Mouse (Mus musculus) heart, embryonic 16.5 days (tissue): ENCODE results near the gene Ctu1. TPM values are rescaled to one million over a fixed set of nuclear protein-coding genes. Genes with fewer than 3 reads are reported as not detected.

Experiments
- ATAC-seq: fragments of 200-750 bp; cut with Nextera tagmentation; replicated peaks from 2 replicates; pipeline ENCODE4 v1.8.0; 2017; ENCODE audit warnings: moderate number of reproducible peaks; ENCODE audit not compliant: insufficient read depth, low FRiP score; ENCODE audit errors: extremely low read depth
- H3K27ac ChIP-seq: fragments of 300-500 bp; sonication (generic); 2 replicates; pipeline ENCODE4 v1.5.1; 2014; ENCODE audit warnings: mild to moderate bottlenecking, low read length, control low read depth, moderate library complexity
- H3K27me3 ChIP-seq: fragments of 300-500 bp; sonication (generic); 2 replicates; pipeline ENCODE4 v1.6.1; 2014; ENCODE audit warnings: low read length, mixed read lengths; ENCODE audit not compliant: control insufficient read depth, insufficient read depth
- H3K36me3 ChIP-seq: fragments of 300-500 bp; sonication (generic); 2 replicates; pipeline ENCODE4 v1.6.1; 2014; ENCODE audit not compliant: control insufficient read depth, insufficient read depth
- H3K4me1 ChIP-seq: fragments of 300-500 bp; sonication (generic); 2 replicates; pipeline ENCODE4 v1.6.1; 2014; ENCODE audit warnings: low read length, mixed read lengths; ENCODE audit not compliant: control insufficient read depth, insufficient read depth
- H3K4me2 ChIP-seq: fragments of 300-500 bp; sonication (generic); 2 replicates; pipeline ENCODE4 v1.6.1; 2014; ENCODE audit warnings: low read depth, mild to moderate bottlenecking, control low read depth, low read length
- H3K4me3 ChIP-seq: fragments of 300-500 bp; sonication (generic); 2 replicates; pipeline ENCODE4 v1.5.1; 2014; ENCODE audit warnings: mild to moderate bottlenecking, control low read depth, low read length
- H3K9ac ChIP-seq: fragments of 300-500 bp; sonication (generic); 2 replicates; pipeline ENCODE4 v1.6.1; 2014; ENCODE audit warnings: low read length, control low read depth
- H3K9me3 ChIP-seq: fragments of 300-500 bp; sonication (generic); replicated peaks from 2 replicates; pipeline ENCODE4 v1.6.1; 2016; ENCODE audit warnings: low read length; ENCODE audit not compliant: control insufficient read depth
- WGBS: fragments of 180-500 bp; shearing (Covaris S2); extraction: QIAGEN DNeasy Blood & Tissue Kit; methylation state at CpG from one replicate; pipeline ENCODE4 v1.1.7; 2014; 5-methylcytosine and 5-hydroxymethylcytosine counted together
- polyA plus RNA-seq: library from polyadenylated mRNA; unstranded; fragments of >200 nt; fragmentation: Nextera tagmentation; extraction: Ambion mirVana; gene quantifications from 2 replicates; pipeline ENCODE4 v1.2.1, GENCODE M21; 2015

Ctu1 gene
- polyA plus RNA-seq, 1 experiment from 2014 or later, result 7.6 TPM

DNA sequence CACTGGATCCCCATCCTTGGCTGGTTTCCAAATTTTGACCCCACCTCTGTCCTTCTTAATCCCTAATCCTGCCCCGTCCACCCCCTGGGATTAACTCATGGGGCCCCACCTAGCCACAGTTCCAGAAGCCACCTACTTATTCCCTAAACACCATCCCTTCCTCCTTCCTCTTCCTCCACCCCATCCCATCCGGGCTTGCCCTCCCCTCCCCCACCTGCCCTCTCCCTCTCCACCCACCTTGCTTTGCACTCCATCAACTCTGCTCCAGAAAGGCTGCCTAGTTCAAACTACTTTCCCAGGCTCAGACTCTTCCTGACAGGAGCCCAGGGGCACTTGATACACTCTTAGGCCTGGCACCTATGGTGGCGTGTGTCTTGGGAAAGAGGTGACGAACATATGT, 40.5 kb downstream of the Ctu1 start, which contains the start of gene Klk13:
TSS of gene Klk13 (plus strand) at position 301 of the 400 bp plus-strand sequence.
- Histone ChIP-seq H3K36me3 (no peaks in the 10 kb centered on the region), H3K9ac (no peak within 1 kb of the TSS), H3K4me1 (0 out of 2 replicates have a peak, but pooled peaks cover 3% of the 10 kb centered on the region), H3K9me3 (no peaks in the 10 kb centered on the region), H3K27ac (no peak within 1 kb of the TSS), H3K4me3 (no peak within 1 kb of the TSS; the same call in 1 of the 2 replicates), H3K4me2 (no peak within 1 kb of the TSS; the same call in 1 of the 2 replicates), H3K27me3 (peaks cover 5% of the 10 kb centered on the region)
- ATAC-seq, result no peak
- WGBS, result 63% methylated on average over 4 of the region's 4 CpGs

DNA sequence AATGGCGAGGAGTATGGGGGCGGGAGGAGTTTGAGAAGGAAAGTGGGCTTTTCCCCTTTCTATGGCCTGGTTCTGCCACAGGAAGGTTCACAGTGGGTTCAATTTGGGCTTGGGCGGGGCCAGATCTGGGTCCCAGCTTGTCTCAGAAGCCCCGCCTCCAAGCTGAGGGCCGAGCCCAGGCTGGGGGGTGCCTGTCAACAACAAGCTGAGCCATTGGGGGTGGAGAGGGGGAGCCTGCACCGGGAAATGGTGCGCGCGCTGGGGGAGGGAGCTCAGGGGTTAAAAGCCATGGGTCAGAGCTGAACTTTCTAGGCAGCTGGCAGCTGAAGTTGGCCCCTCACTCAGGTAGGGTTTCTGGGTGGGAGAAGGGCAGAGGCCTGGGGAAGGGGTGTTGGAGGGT, 41.1 kb downstream of the Ctu1 start:
- Histone ChIP-seq H3K27me3 (peaks cover 5% of the 10 kb centered on the region), H3K9ac (no peak overlapping the region), H3K9me3 (no peaks in the 10 kb centered on the region), H3K4me3 (no peak overlapping the region; the same call in 1 of the 2 replicates), H3K36me3 (no peaks in the 10 kb centered on the region), H3K27ac (no peak overlapping the region), H3K4me1 (0 out of 2 replicates have a peak, but pooled peaks cover 3% of the 10 kb centered on the region), H3K4me2 (no peak overlapping the region; the same call in 1 of the 2 replicates)
- no peak for ATAC-seq
- WGBS, result 8% methylated on average over 9 of the region's 9 CpGs

DNA sequence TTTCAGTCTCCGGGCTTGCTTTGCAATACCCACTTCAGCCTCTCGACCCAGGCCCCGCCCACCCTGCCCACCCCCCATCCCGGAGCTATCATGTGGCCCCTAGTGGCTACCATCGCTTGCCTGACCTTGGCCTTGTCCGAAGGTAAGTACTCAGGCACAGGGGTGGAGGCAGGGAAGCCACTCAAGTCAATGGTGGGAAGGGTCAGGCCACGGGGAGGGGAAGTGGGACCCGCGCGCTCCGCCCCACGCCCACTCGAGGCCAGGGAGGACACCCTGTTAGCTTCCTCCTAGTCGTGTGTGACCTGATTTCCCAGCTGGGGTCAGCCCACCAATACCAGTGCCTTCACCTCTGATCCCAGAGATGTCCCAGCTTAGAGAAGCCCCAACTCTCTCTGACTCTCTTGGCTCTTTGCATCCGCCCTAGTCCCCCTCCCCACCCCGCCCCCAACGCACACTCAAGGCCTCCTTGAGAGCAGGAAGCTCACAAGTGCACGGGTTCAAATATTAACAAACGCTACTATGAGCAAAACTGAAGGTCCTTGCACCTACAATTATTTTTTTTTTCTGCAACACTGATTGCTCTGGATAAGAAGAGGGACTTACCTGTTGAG, 42.0 kb downstream of the Ctu1 start:
- no peak overlapping the region for H3K4me2 ChIP-seq
- 10% methylated on average over 18 of the region's 19 CpGs for WGBS
- no peaks in the 10 kb centered on the region for H3K9me3 ChIP-seq
- ATAC-seq, result no peak
- no peak overlapping the region for H3K4me3 ChIP-seq
- H3K4me1 ChIP-seq, result 0 out of 2 replicates have a peak, but pooled peaks cover 3% of the 10 kb centered on the region
- H3K27me3 ChIP-seq, result peaks cover 5% of the 10 kb centered on the region
- no peak overlapping the region for H3K9ac ChIP-seq
- H3K27ac ChIP-seq, result no peak overlapping the region
- no peaks in the 10 kb centered on the region for H3K36me3 ChIP-seq

Other genes starting within 250 kb of the Ctu1 start
- gene Lim2, start 244.3 kb upstream of the Ctu1 start, polyA plus RNA-seq, result not detected in 2 replicates
- 11.6 and 20.9 TPM in 2 replicates for gene Nkg7, start 234.9 kb upstream of the Ctu1 start, polyA plus RNA-seq
- gene Cldnd2, start 231.2 kb upstream of the Ctu1 start, polyA plus RNA-seq, result not detected in 2 replicates
- gene Etfb, start 227.9 kb upstream of the Ctu1 start, polyA plus RNA-seq, result 803 and 831 TPM in 2 replicates
- 0.18 and 0.97 TPM in 2 replicates for gene Gm45233, start 227.9 kb upstream of the Ctu1 start, polyA plus RNA-seq
- gene Vsig10l, start 208.9 kb upstream of the Ctu1 start, polyA plus RNA-seq, result 3.4 and 4.2 TPM in 2 replicates
- 0.06 TPM in 1 of 2 replicates, not detected in the other for gene Iglon5, start 181.9 kb upstream of the Ctu1 start, polyA plus RNA-seq
- not detected in 2 replicates for gene 4931406B18Rik, start 166.1 kb upstream of the Ctu1 start, polyA plus RNA-seq
- 0.51 and 0.85 TPM in 2 replicates for gene Cd33, start 127.6 kb upstream of the Ctu1 start, polyA plus RNA-seq
- 1.3 and 2.0 TPM in 2 replicates for gene Zfp658, start 109.8 kb upstream of the Ctu1 start, polyA plus RNA-seq
- 7.4 TPM in 2 replicates for gene Zfp719, start 92.4 kb upstream of the Ctu1 start, polyA plus RNA-seq
- not detected in 2 replicates for gene Zfp819, start 64.8 kb upstream of the Ctu1 start, polyA plus RNA-seq
- gene Ceacam18, start 37.3 kb upstream of the Ctu1 start, polyA plus RNA-seq, result 0.09 TPM in 1 of 2 replicates, not detected in the other
- gene Siglece, start 11.9 kb upstream of the Ctu1 start, polyA plus RNA-seq, result 0.62 and 0.71 TPM in 2 replicates
- not detected in 2 replicates for gene Klk14, start 18.4 kb downstream of the Ctu1 start, polyA plus RNA-seq
- gene Klk13, start 40.6 kb downstream of the Ctu1 start, polyA plus RNA-seq, result 0.17 and 0.45 TPM in 2 replicates
- gene Klk12, start 96.9 kb downstream of the Ctu1 start, polyA plus RNA-seq, result not detected in 2 replicates
- 0.19 and 0.25 TPM in 2 replicates for gene Klk11, start 102.6 kb downstream of the Ctu1 start, polyA plus RNA-seq
- gene Klk10, start 109.0 kb downstream of the Ctu1 start, polyA plus RNA-seq, result 1.6 and 1.7 TPM in 2 replicates
- 0.09 and 0.10 TPM in 2 replicates for gene Klk9, start 119.9 kb downstream of the Ctu1 start, polyA plus RNA-seq
- 22.1 and 23.0 TPM in 2 replicates for gene Klk8, start 125.6 kb downstream of the Ctu1 start, polyA plus RNA-seq
- gene Klk7, start 139.3 kb downstream of the Ctu1 start, polyA plus RNA-seq, result 0.12 TPM in 1 of 2 replicates, not detected in the other
- not detected in 2 replicates for gene Klk6, start 152.5 kb downstream of the Ctu1 start, polyA plus RNA-seq
- not detected in 2 replicates for gene Klk5, start 170.0 kb downstream of the Ctu1 start, polyA plus RNA-seq
- gene Klk4, start 209.1 kb downstream of the Ctu1 start, polyA plus RNA-seq, result 0.11 and 0.15 TPM in 2 replicates